Mouse (Mus musculus): ENCODE measurements around the gene Serpina11. TPM values are rescaled to one million over a fixed set of nuclear protein-coding genes. Genes with fewer than 3 reads are reported as not detected.

Gene Serpina11
- total and polyA plus RNA-seq, 3 experiments: 0.27 to 0.50 (median 0.34) TPM

- Histone ChIP-seq H3K4me1 (ENCODE audit: control insufficient read depth in 1 of 2, insufficient read depth in 2 of 2) (no peaks in the 10 kb centered on the region), H3K79me2 (replicated peaks; ENCODE audit: control insufficient read depth, extremely low read depth, insufficient read depth, poor library complexity, severe bottlenecking) (no peaks in the 10 kb centered on the region), H3K4me2 (ENCODE audit: insufficient read depth, low read depth, poor library complexity, severe bottlenecking) (no peak overlapping the region), H3K27ac (ENCODE audit: insufficient read depth, low read depth) (no peak overlapping the region), H3K27me3 (replicated peaks) (peaks cover 70% of the 10 kb centered on the region), H3K4me3 (replicated peaks in 1 of 3; ENCODE audit: low read depth in 2 of 3, low read length in 2 of 3, poor library complexity in 1 of 3) (no peak overlapping the region), H3K36me3 (replicated peaks in 1 of 2; ENCODE audit: control insufficient read depth in 1 of 2, insufficient read depth in 1 of 2, low read length in 1 of 2) (no peaks in the 10 kb centered on the region), H3K9ac (ENCODE audit: insufficient read depth, low read depth) (no peak overlapping the region), H3K9me3 (replicated peaks; ENCODE audit: low read length) (no peaks in the 10 kb centered on the region)
- dilution Hi-C loops (cut with MboI; ENCODE audit: extremely low pct_ligation_motif_present, extremely low pct_unique_long_range_greater_than_20kb, low sequenced_read_pairs): no loop called here
- no peak for TF ChIP-seq NELFE (IDR thresholded peaks at IDR 0.05; ENCODE audit: low read depth, low read length)
- in situ Hi-C loops (cut with MboI; ENCODE audit: low pct_ligation_motif_present, low pct_unique_long_range_greater_than_20kb, low sequenced_read_pairs): no loop called here
- DNase-seq (ENCODE audit: extremely low read depth): no peak
Measured at GRCm38 (mm10) chr12:103969577-103970116, 20.1 kb downstream of the Serpina11 start.

GRCm38 (mm10) chr12:103966761-103967160 lies 23.0 kb downstream of the Serpina11 start:
- H3K79me2 ChIP-seq (replicated peaks; ENCODE audit: control insufficient read depth, extremely low read depth, insufficient read depth, poor library complexity, severe bottlenecking): no peaks in the 10 kb centered on the region
- H3K36me3 ChIP-seq (replicated peaks in 1 of 2; ENCODE audit: control insufficient read depth in 1 of 2, insufficient read depth in 1 of 2, low read length in 1 of 2): no peaks in the 10 kb centered on the region
- H3K4me3 ChIP-seq (replicated peaks in 1 of 3; ENCODE audit: low read depth in 2 of 3, low read length in 2 of 3, poor library complexity in 1 of 3): no peak overlapping the region
- H3K9ac ChIP-seq (ENCODE audit: insufficient read depth, low read depth): no peak overlapping the region
- TF ChIP-seq SMC3 (IDR thresholded peaks at IDR 0.05; ENCODE audit: low read depth, low read length) (no peak), MAFK (IDR thresholded peaks at IDR 0.05; ENCODE audit: insufficient replicate concordance, low read length) (no peak), ZMIZ1 (IDR thresholded peaks at IDR 0.05; ENCODE audit: low read depth, low read length) (no peak), BHLHE40 (IDR thresholded peaks at IDR 0.05; ENCODE audit: low read depth, low read length) (no peak), USF1 (IDR thresholded peaks at IDR 0.05; ENCODE audit: low read depth, low read length) (no peak), TBP (conservative IDR thresholded peaks at IDR 0.05; ENCODE audit: low read depth, low read length) (no peak), E2F4 (IDR thresholded peaks at IDR 0.05; ENCODE audit: insufficient replicate concordance, low read depth, low read length) (no peak), USF2 (conservative IDR thresholded peaks at IDR 0.05; ENCODE audit: low read depth, low read length) (no peak), JUND (conservative IDR thresholded peaks at IDR 0.05; ENCODE audit: low read depth, low read length) (no peak), IRF4 (IDR thresholded peaks at IDR 0.05; ENCODE audit: low read depth, low read length) (no peak), CHD2 (IDR thresholded peaks at IDR 0.05; ENCODE audit: low read length) (no peak), ZNF384 (IDR thresholded peaks at IDR 0.05; ENCODE audit: low read depth, low read length) (no peak), TCF12 (IDR thresholded peaks at IDR 0.05; ENCODE audit: low read depth, low read length) (no peak), EP300 (IDR thresholded peaks at IDR 0.05; ENCODE audit: low read length) (no peak), GABPA (IDR thresholded peaks at IDR 0.05; ENCODE audit: insufficient replicate concordance, low read depth, low read length) (no peak), ELF1 (IDR thresholded peaks at IDR 0.05; ENCODE audit: low read depth, low read length) (no peak), MEF2A (IDR thresholded peaks at IDR 0.05; ENCODE audit: borderline replicate concordance, low read depth, low read length) (no peak), NELFE (IDR thresholded peaks at IDR 0.05; ENCODE audit: low read depth, low read length) (no peak), MAX (IDR thresholded peaks at IDR 0.05; ENCODE audit: low read length) (no peak)
- no peak overlapping the region for H3K27ac ChIP-seq (ENCODE audit: insufficient read depth, low read depth)
- dilution Hi-C loops (cut with MboI; ENCODE audit: extremely low pct_ligation_motif_present, extremely low pct_unique_long_range_greater_than_20kb, low sequenced_read_pairs) (no loop called here), in situ Hi-C loops (cut with MboI; ENCODE audit: low pct_ligation_motif_present, low pct_unique_long_range_greater_than_20kb, low sequenced_read_pairs) (no loop called here)
- H3K4me1 ChIP-seq (ENCODE audit: control insufficient read depth in 1 of 2, insufficient read depth in 2 of 2): peaks cover 5 to 7% of the 10 kb centered on the region in 2 experiments; a peak in 3 of 4 replicates
- H3K9me3 ChIP-seq (replicated peaks; ENCODE audit: low read length): no peaks in the 10 kb centered on the region
- no peak for DNase-seq (ENCODE audit: extremely low read depth)
- no peak overlapping the region for H3K4me2 ChIP-seq (ENCODE audit: insufficient read depth, low read depth, poor library complexity, severe bottlenecking)
- peaks cover 82% of the 10 kb centered on the region for H3K27me3 ChIP-seq (replicated peaks)

Data from CH12.LX (cell line).